Mouse (Mus musculus): ENCODE data around the gene Gli2.

DNA sequence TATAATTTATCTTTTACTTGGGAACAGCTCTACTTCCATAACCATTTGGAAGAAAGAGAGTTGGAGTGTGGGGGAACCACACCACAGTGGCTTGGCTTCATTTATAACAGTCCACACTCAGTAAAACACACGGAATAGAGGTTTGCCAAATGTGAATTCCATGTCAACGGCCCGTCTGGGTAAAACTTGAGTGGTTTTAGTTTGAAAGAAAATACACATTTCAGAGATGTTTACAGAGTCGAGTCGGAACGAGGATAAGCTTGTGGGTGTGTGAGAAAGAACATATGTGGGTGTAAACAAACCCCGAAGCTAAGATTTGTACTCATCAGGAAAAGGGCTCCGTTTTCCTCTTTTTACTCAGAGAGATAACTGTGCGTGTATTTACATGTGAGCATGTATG lies 145.8 kb downstream of the Gli2 start:
- TF ChIP-seq E2F4 (IDR thresholded peaks at IDR 0.05; ENCODE audit: insufficient read depth) (no peak), POLR2A (IDR thresholded peaks at IDR 0.05; ENCODE audit: insufficient read length, low read depth) (no peak), MAX (IDR thresholded peaks at IDR 0.05; ENCODE audit: low read depth) (no peak), CEBPB (IDR thresholded peaks at IDR 0.05; ENCODE audit: insufficient read depth, poor library complexity, severe bottlenecking) (no peak), REST (IDR thresholded peaks at IDR 0.05; ENCODE audit: insufficient read depth, insufficient read length) (no peak), MYOD1 (IDR thresholded peaks at IDR 0.05; ENCODE audit: control insufficient read depth in 1 of 3, insufficient read length in 2 of 3, low read depth in 2 of 3) (no peak), SRF (IDR thresholded peaks at IDR 0.05; ENCODE audit: control insufficient read depth, insufficient read length, low read depth) (no peak)

Data from myocyte (in vitro differentiated cells).